Mouse (Mus musculus): ENCODE measurements around the gene Trh. TPM values are rescaled to one million over a fixed set of nuclear protein-coding genes. Genes with fewer than 3 reads are reported as not detected.

Gene Trh
- polyA plus RNA-seq (2016; fragmentation: Nextera tagmentation; extraction: Ambion mirVana), result 1.2 and 2.5 TPM in 2 replicates

- Histone ChIP-seq H3K27ac (no peak within 1 kb of the TSS), H3K4me1 (peaks cover 9% of the 10 kb centered on the region), H3K4me2 (replicated peaks) (peak within 1 kb of the TSS; percentile 72), H3K9me3 (replicated peaks) (no peaks in the 10 kb centered on the region), H3K27me3 (peaks cover 44% of the 10 kb centered on the region), H3K4me3 (peak within 1 kb of the TSS; percentile 38), H3K36me3 (no peaks in the 10 kb centered on the region), H3K9ac (peak within 1 kb of the TSS; percentile 59)
- WGBS, result 2% methylated on average over 31 of the region's 31 CpGs
- ATAC-seq (ENCODE audit: low FRiP score), result no peak
Observed at GRCm38 (mm10) chr6:92244591-92244990, at the start of gene Trh. Trh (minus strand) TSS chr6:92244650.

GRCm38 (mm10) chr6:92290826-92291225, 46.4 kb upstream of the Trh start:
- ATAC-seq (ENCODE audit: low FRiP score), result no peak
- Histone ChIP-seq H3K27me3 (no peaks in the 10 kb centered on the region), H3K36me3 (no peaks in the 10 kb centered on the region), H3K9ac (no peak overlapping the region), H3K4me2 (replicated peaks) (no peak overlapping the region), H3K4me3 (no peak overlapping the region), H3K9me3 (replicated peaks) (no peaks in the 10 kb centered on the region), H3K4me1 (no peaks in the 10 kb centered on the region), H3K27ac (no peak overlapping the region)
- WGBS, result 85% methylated on average over 3 of the region's 3 CpGs

GRCm38 (mm10) chr6:92286889-92287288, 42.4 kb upstream of the Trh start:
- no peaks in the 10 kb centered on the region for H3K36me3 ChIP-seq
- no peaks in the 10 kb centered on the region for H3K4me1 ChIP-seq
- no peaks in the 10 kb centered on the region for H3K27me3 ChIP-seq
- H3K27ac ChIP-seq, result no peak overlapping the region
- WGBS, result 56% methylated on average over 4 of the region's 4 CpGs
- no peaks in the 10 kb centered on the region for H3K9me3 ChIP-seq (replicated peaks)
- no peak overlapping the region for H3K4me2 ChIP-seq (replicated peaks)
- no peak overlapping the region for H3K9ac ChIP-seq
- ATAC-seq (ENCODE audit: low FRiP score), result no peak
- H3K4me3 ChIP-seq, result no peak overlapping the region

GRCm38 (mm10) chr6:92286258-92286888, 41.9 kb upstream of the Trh start:
- H3K36me3 ChIP-seq, result no peaks in the 10 kb centered on the region
- H3K4me2 ChIP-seq (replicated peaks), result no peak overlapping the region
- no peak overlapping the region for H3K4me3 ChIP-seq
- 31% methylated on average over 4 of the region's 4 CpGs for WGBS
- no peaks in the 10 kb centered on the region for H3K27me3 ChIP-seq
- ATAC-seq (ENCODE audit: low FRiP score), result 0 out of 2 replicates have a peak, but pooled peaks have one; percentile 56
- H3K27ac ChIP-seq, result no peak overlapping the region
- no peaks in the 10 kb centered on the region for H3K4me1 ChIP-seq
- no peaks in the 10 kb centered on the region for H3K9me3 ChIP-seq (replicated peaks)
- no peak overlapping the region for H3K9ac ChIP-seq

DNA sequence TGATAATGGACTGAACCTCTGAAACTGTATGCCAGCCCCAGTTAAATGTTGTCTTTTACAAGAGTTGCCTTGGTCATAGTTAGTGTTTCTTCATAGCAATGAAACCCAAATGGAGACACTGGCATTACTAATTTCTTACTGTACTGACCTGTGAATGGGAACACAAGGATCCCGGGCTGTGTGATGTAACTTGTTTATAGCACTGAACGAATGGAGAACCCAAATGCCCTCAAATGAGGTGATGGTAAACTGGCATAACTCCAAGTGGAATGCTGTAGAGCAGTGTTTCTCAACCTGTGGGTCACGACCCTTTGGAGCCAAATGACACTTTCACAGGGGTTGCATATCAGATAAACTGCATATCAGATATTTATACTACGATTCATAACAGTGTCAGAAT, 41.1 kb upstream of the Trh start:
- Histone ChIP-seq H3K27me3 (no peaks in the 10 kb centered on the region), H3K9ac (no peak overlapping the region), H3K9me3 (replicated peaks) (no peaks in the 10 kb centered on the region), H3K4me1 (no peaks in the 10 kb centered on the region), H3K4me2 (replicated peaks) (no peak overlapping the region), H3K36me3 (no peaks in the 10 kb centered on the region), H3K4me3 (no peak overlapping the region), H3K27ac (no peak overlapping the region)
- ATAC-seq (ENCODE audit: low FRiP score), result no peak
- WGBS, result 75% methylated on average over 4 of the region's 4 CpGs

GRCm38 (mm10) chr6:92277179-92277578, 32.7 kb upstream of the Trh start:
- Histone ChIP-seq H3K27me3 (no peaks in the 10 kb centered on the region), H3K9ac (no peak overlapping the region), H3K4me2 (replicated peaks) (no peak overlapping the region), H3K27ac (no peak overlapping the region), H3K36me3 (no peaks in the 10 kb centered on the region), H3K4me1 (peaks cover 7% of the 10 kb centered on the region; the same call in 1 of the 2 replicates), H3K4me3 (no peak overlapping the region), H3K9me3 (replicated peaks) (no peaks in the 10 kb centered on the region)
- ATAC-seq (ENCODE audit: low FRiP score), result no peak
- 82% methylated on average over 1 of the region's 1 CpGs for WGBS

GRCm38 (mm10) chr6:92273652-92274322, 29.3 kb upstream of the Trh start:
- Histone ChIP-seq H3K4me1 (peaks cover 7% of the 10 kb centered on the region; the same call in 1 of the 2 replicates), H3K4me2 (replicated peaks) (no peak overlapping the region)

GRCm38 (mm10) chr6:92272601-92273000, 28.2 kb upstream of the Trh start:
- H3K4me3 ChIP-seq, result no peak overlapping the region

More at GRCm38 (mm10) chr6:92273652-92274322, 29.3 kb upstream of the Trh start:
- H3K27me3 ChIP-seq, result no peaks in the 10 kb centered on the region; the same call in 1 of the 2 replicates
- no peaks in the 10 kb centered on the region for H3K36me3 ChIP-seq
- H3K9ac ChIP-seq, result no peak overlapping the region
- no peaks in the 10 kb centered on the region for H3K9me3 ChIP-seq (replicated peaks)
- ATAC-seq (ENCODE audit: low FRiP score), result no peak
- H3K4me3 ChIP-seq, result no peak overlapping the region
- no peak overlapping the region for H3K27ac ChIP-seq
- 77% methylated on average over 6 of the region's 6 CpGs for WGBS

GRCm38 (mm10) chr6:92269019-92269418, 24.6 kb upstream of the Trh start:
- H3K4me1 ChIP-seq, result peaks cover 7% of the 10 kb centered on the region; the same call in 1 of the 2 replicates
- H3K27me3 ChIP-seq, result no peaks in the 10 kb centered on the region; the same call in 1 of the 2 replicates
- no peak overlapping the region for H3K4me3 ChIP-seq
- no peak overlapping the region for H3K27ac ChIP-seq
- no peaks in the 10 kb centered on the region for H3K9me3 ChIP-seq (replicated peaks)
- ATAC-seq (ENCODE audit: low FRiP score), result no peak
- 13% methylated on average over 4 of the region's 4 CpGs for WGBS
- H3K9ac ChIP-seq, result no peak overlapping the region
- H3K4me2 ChIP-seq (replicated peaks), result no peak overlapping the region
- no peaks in the 10 kb centered on the region for H3K36me3 ChIP-seq

More at GRCm38 (mm10) chr6:92272601-92273000, 28.2 kb upstream of the Trh start:
- H3K27me3 ChIP-seq, result no peaks in the 10 kb centered on the region; the same call in 1 of the 2 replicates
- H3K4me1 ChIP-seq, result peaks cover 7% of the 10 kb centered on the region; the same call in 1 of the 2 replicates
- 55% methylated on average over 3 of the region's 3 CpGs for WGBS
- no peak for ATAC-seq (ENCODE audit: low FRiP score)
- H3K27ac ChIP-seq, result no peak overlapping the region
- H3K9ac ChIP-seq, result no peak overlapping the region
- no peaks in the 10 kb centered on the region for H3K36me3 ChIP-seq
- no peaks in the 10 kb centered on the region for H3K9me3 ChIP-seq (replicated peaks)
- no peak overlapping the region for H3K4me2 ChIP-seq (replicated peaks)

DNA sequence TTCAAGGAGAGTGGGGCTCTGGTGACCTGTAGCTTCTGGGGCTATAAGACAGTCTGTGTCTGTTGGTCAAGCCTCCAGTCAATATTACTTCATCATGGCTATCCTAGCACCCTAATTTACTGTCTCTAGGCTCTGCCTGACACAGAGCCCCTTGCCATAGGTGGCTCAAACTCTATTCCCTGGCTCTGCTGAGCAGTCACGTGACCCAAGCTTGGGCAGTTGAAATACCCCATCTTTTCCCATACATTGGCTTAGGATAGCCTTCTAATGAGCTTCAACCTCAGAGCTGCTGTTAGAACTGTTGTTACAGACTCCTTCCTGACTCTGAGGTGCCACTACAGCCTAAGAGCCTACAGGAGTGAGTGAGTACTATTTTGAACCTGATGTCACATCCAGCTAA, 23.6 kb upstream of the Trh start:
- no peak overlapping the region for H3K4me3 ChIP-seq

GRCm38 (mm10) chr6:92261162-92261843, 16.9 kb upstream of the Trh start:
- H3K4me3 ChIP-seq, result no peak overlapping the region
- H3K9ac ChIP-seq, result no peak overlapping the region
- H3K4me2 ChIP-seq (replicated peaks), result no peak overlapping the region
- no peaks in the 10 kb centered on the region for H3K36me3 ChIP-seq
- 73% methylated on average over 4 of the region's 4 CpGs for WGBS
- H3K9me3 ChIP-seq (replicated peaks), result no peaks in the 10 kb centered on the region
- no peak overlapping the region for H3K27ac ChIP-seq
- H3K27me3 ChIP-seq, result no peaks in the 10 kb centered on the region; the same call in 1 of the 2 replicates
- no peak for ATAC-seq (ENCODE audit: low FRiP score)
- H3K4me1 ChIP-seq, result no peaks in the 10 kb centered on the region

More for the DNA sequence above, 23.6 kb upstream of the Trh start:
- 69% methylated on average over 1 of the region's 1 CpGs for WGBS
- H3K27ac ChIP-seq, result no peak overlapping the region
- H3K9me3 ChIP-seq (replicated peaks), result no peaks in the 10 kb centered on the region
- no peaks in the 10 kb centered on the region; the same call in 1 of the 2 replicates for H3K27me3 ChIP-seq
- peaks cover 7% of the 10 kb centered on the region; the same call in 1 of the 2 replicates for H3K4me1 ChIP-seq
- H3K36me3 ChIP-seq, result no peaks in the 10 kb centered on the region
- no peak overlapping the region for H3K4me2 ChIP-seq (replicated peaks)
- ATAC-seq (ENCODE audit: low FRiP score), result no peak
- H3K9ac ChIP-seq, result no peak overlapping the region

DNA sequence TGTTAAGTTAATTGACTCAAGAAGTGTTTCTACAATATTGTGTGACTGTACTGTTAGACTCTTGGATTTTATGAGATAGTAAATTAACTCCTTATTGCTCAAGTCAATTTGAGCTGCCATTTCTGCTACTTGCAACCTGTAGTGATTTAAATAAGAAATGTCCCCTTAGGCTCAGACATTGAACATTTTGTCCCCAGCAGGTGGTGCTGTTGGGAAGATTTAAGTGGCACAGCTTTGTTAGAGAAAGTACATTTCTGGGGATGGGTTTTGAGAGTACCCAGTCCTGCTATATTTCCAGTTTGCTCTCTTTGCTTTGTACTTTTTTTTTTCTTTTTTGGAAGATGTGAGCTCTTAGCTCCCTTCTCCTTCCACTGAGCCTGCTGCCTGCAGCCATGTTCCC, 10.9 kb upstream of the Trh start:
- H3K9me3 ChIP-seq (replicated peaks), result 0 out of 2 replicates have a peak, but pooled peaks cover 5% of the 10 kb centered on the region
- no peak overlapping the region for H3K9ac ChIP-seq
- no peak for ATAC-seq (ENCODE audit: low FRiP score)
- H3K27ac ChIP-seq, result no peak overlapping the region
- no peak overlapping the region for H3K4me3 ChIP-seq
- no peaks in the 10 kb centered on the region for H3K36me3 ChIP-seq
- H3K4me2 ChIP-seq (replicated peaks), result no peak overlapping the region
- H3K27me3 ChIP-seq, result no peaks in the 10 kb centered on the region
- H3K4me1 ChIP-seq, result no peaks in the 10 kb centered on the region

Data from hindbrain, embryonic 12.5 days (tissue).